Mouse (Mus musculus) midbrain, embryonic 16.5 days (tissue): ENCODE results near the gene Fam57b. TPM values are rescaled to one million over a fixed set of nuclear protein-coding genes. Genes with fewer than 3 reads are reported as not detected.

Experiments used
- ATAC-seq: fragments of 200-750 bp; cut with Nextera tagmentation; 2 replicates; pipeline ENCODE4 v1.8.0; 2017; ENCODE audit warnings: moderate TSS enrichment
- H3K27ac ChIP-seq: fragments of 300-500 bp; sonication (generic); 2 replicates; pipeline ENCODE4 v1.5.1; 2014; ENCODE audit warnings: mild to moderate bottlenecking, low read length, mixed read lengths
- H3K27me3 ChIP-seq: fragments of 300-500 bp; sonication (generic); 2 replicates; pipeline ENCODE4 v1.6.1; 2014; ENCODE audit warnings: low read depth, low read length, mixed read lengths; ENCODE audit not compliant: control insufficient read depth, insufficient read depth
- H3K36me3 ChIP-seq: fragments of 300-500 bp; sonication (generic); 2 replicates; pipeline ENCODE4 v1.6.1; 2014; ENCODE audit warnings: mild to moderate bottlenecking, low read length, moderate library complexity, mixed read lengths; ENCODE audit not compliant: control insufficient read depth, insufficient read depth
- H3K4me1 ChIP-seq: fragments of 300-500 bp; sonication (generic); 2 replicates; pipeline ENCODE4 v1.6.1; 2014; ENCODE audit warnings: mild to moderate bottlenecking, low read length, mixed read lengths; ENCODE audit not compliant: control insufficient read depth, insufficient read depth
- H3K4me2 ChIP-seq: fragments of 300-500 bp; sonication (generic); 2 replicates; pipeline ENCODE4 v1.6.1; 2014; ENCODE audit warnings: mild to moderate bottlenecking, low read length, mixed read lengths
- H3K4me3 ChIP-seq: fragments of 300-500 bp; sonication (generic); 2 replicates; pipeline ENCODE4 v1.5.1; 2014; ENCODE audit warnings: low read depth, mild to moderate bottlenecking, low read length, moderate library complexity, mixed read lengths
- H3K9ac ChIP-seq: fragments of 300-500 bp; sonication (generic); 2 replicates; pipeline ENCODE4 v1.6.1; 2014; ENCODE audit warnings: low read depth, low read length, mixed read lengths
- H3K9me3 ChIP-seq: fragments of 300-500 bp; sonication (generic); replicated peaks from 2 replicates; pipeline ENCODE4 v1.6.1; 2014; ENCODE audit warnings: mild to moderate bottlenecking, low read length, mixed read lengths; ENCODE audit not compliant: control insufficient read depth, poor library complexity, severe bottlenecking
- WGBS: fragments of 180-500 bp; shearing (Covaris S2); extraction: QIAGEN DNeasy Blood & Tissue Kit; methylation state at CpG from one replicate; pipeline ENCODE4 v1.1.7; 2014; 5-methylcytosine and 5-hydroxymethylcytosine counted together
- polyA plus RNA-seq: library from polyadenylated mRNA; unstranded; fragments of >200 nt; fragmentation: Nextera tagmentation; extraction: Ambion mirVana; gene quantifications from 2 replicates; pipeline ENCODE4 v1.2.1, GENCODE M21; 2015

The Fam57b gene
- polyA plus RNA-seq, 1 experiment from 2014 or later: 61.1 TPM

- no peak for ATAC-seq
- Histone ChIP-seq H3K9ac (no peak overlapping the region), H3K4me2 (peak overlapping the region; percentile 89; the same call in 1 of the 2 replicates), H3K27ac (no peak overlapping the region), H3K4me3 (no peak overlapping the region; the same call in 1 of the 2 replicates), H3K4me1 (peaks cover 15% of the 10 kb centered on the region), H3K36me3 (no peaks in the 10 kb centered on the region), H3K9me3 (no peaks in the 10 kb centered on the region), H3K27me3 (no peaks in the 10 kb centered on the region)
- WGBS: 76% methylated on average over 5 of the region's 5 CpGs
Measured at GRCm38 (mm10) chr7:126809723-126810369, 12.4 kb downstream of the Fam57b start.

GRCm38 (mm10) chr7:126815726-126816222 lies 18.3 kb downstream of the Fam57b start:
- Histone ChIP-seq H3K4me1 (no peaks in the 10 kb centered on the region), H3K9ac (no peak overlapping the region), H3K9me3 (no peaks in the 10 kb centered on the region), H3K27me3 (no peaks in the 10 kb centered on the region), H3K27ac (no peak overlapping the region), H3K4me2 (no peak overlapping the region), H3K4me3 (no peak overlapping the region), H3K36me3 (no peaks in the 10 kb centered on the region)
- ATAC-seq: no peak
- WGBS: 50% methylated on average over 8 of the region's 8 CpGs

GRCm38 (mm10) chr7:126816494-126816893 lies 19.0 kb downstream of the Fam57b start:
- no peak for ATAC-seq
- no peaks in the 10 kb centered on the region for H3K36me3 ChIP-seq

GRCm38 (mm10) chr7:126817595-126817994 lies 20.1 kb downstream of the Fam57b start:
- Histone ChIP-seq H3K9ac (no peak overlapping the region), H3K4me3 (no peak overlapping the region), H3K9me3 (no peaks in the 10 kb centered on the region), H3K27ac (no peak overlapping the region), H3K36me3 (no peaks in the 10 kb centered on the region), H3K27me3 (no peaks in the 10 kb centered on the region), H3K4me1 (peaks cover 7% of the 10 kb centered on the region), H3K4me2 (no peak overlapping the region)
- ATAC-seq: no peak
- WGBS: 82% methylated on average over 7 of the region's 7 CpGs

More at GRCm38 (mm10) chr7:126816494-126816893, 19.0 kb downstream of the Fam57b start:
- Histone ChIP-seq H3K9me3 (no peaks in the 10 kb centered on the region), H3K4me1 (no peaks in the 10 kb centered on the region), H3K4me2 (no peak overlapping the region), H3K4me3 (no peak overlapping the region), H3K27ac (no peak overlapping the region), H3K27me3 (no peaks in the 10 kb centered on the region), H3K9ac (no peak overlapping the region)
- WGBS: 88% methylated on average over 8 of the region's 8 CpGs

- no peaks in the 10 kb centered on the region for H3K9me3 ChIP-seq
- no peaks in the 10 kb centered on the region for H3K36me3 ChIP-seq
- H3K4me3 ChIP-seq: no peak overlapping the region
- no peaks in the 10 kb centered on the region for H3K27me3 ChIP-seq
- peaks cover 10% of the 10 kb centered on the region for H3K4me1 ChIP-seq
- 43% methylated on average over 1 of the region's 1 CpGs for WGBS
- ATAC-seq: no peak
- no peak overlapping the region for H3K9ac ChIP-seq
- no peak overlapping the region for H3K4me2 ChIP-seq
- no peak overlapping the region for H3K27ac ChIP-seq
Measured at GRCm38 (mm10) chr7:126818818-126819217, 21.4 kb downstream of the Fam57b start.

GRCm38 (mm10) chr7:126821835-126822511 lies 24.5 kb downstream of the Fam57b start:
- WGBS: 26% methylated on average over 7 of the region's 7 CpGs
- ATAC-seq: no peak

GRCm38 (mm10) chr7:126822741-126823140 lies 25.3 kb downstream of the Fam57b start:
- peak; percentile 40 for ATAC-seq
- Histone ChIP-seq H3K4me2 (peak overlapping the region; percentile 82), H3K36me3 (no peaks in the 10 kb centered on the region), H3K27ac (peak overlapping the region; percentile 94), H3K4me1 (peaks cover 32% of the 10 kb centered on the region), H3K4me3 (peak overlapping the region; percentile 78), H3K27me3 (no peaks in the 10 kb centered on the region), H3K9ac (peak overlapping the region; percentile 96), H3K9me3 (no peaks in the 10 kb centered on the region)
- WGBS: 2% methylated on average over 9 of the region's 9 CpGs

More at GRCm38 (mm10) chr7:126821835-126822511, 24.5 kb downstream of the Fam57b start:
- Histone ChIP-seq H3K4me1 (peaks cover 32% of the 10 kb centered on the region), H3K9me3 (no peaks in the 10 kb centered on the region), H3K27ac (peak overlapping the region; percentile 94), H3K4me3 (peak overlapping the region; percentile 78), H3K4me2 (peak overlapping the region; percentile 82), H3K27me3 (no peaks in the 10 kb centered on the region), H3K9ac (peak overlapping the region; percentile 96), H3K36me3 (no peaks in the 10 kb centered on the region)

GRCm38 (mm10) chr7:126823202-126823711 lies 25.8 kb downstream of the Fam57b start:
- peak overlapping the region; percentile 96 for H3K9ac ChIP-seq
- H3K36me3 ChIP-seq: no peaks in the 10 kb centered on the region
- H3K4me2 ChIP-seq: peak overlapping the region; percentile 82
- peaks cover 32% of the 10 kb centered on the region for H3K4me1 ChIP-seq
- WGBS: under 1% methylated on average over 11 of the region's 19 CpGs
- peak overlapping the region; percentile 94 for H3K27ac ChIP-seq
- peak overlapping the region; percentile 78 for H3K4me3 ChIP-seq
- H3K9me3 ChIP-seq: no peaks in the 10 kb centered on the region
- H3K27me3 ChIP-seq: no peaks in the 10 kb centered on the region
- ATAC-seq: peak; percentile 84

- Histone ChIP-seq H3K4me1 (peaks cover 32% of the 10 kb centered on the region), H3K4me3 (peak overlapping the region; percentile 78), H3K4me2 (peak overlapping the region; percentile 82), H3K27me3 (no peaks in the 10 kb centered on the region), H3K36me3 (no peaks in the 10 kb centered on the region; the same call in 1 of the 2 replicates), H3K9me3 (no peaks in the 10 kb centered on the region), H3K9ac (peak overlapping the region; percentile 96), H3K27ac (peak overlapping the region; percentile 94)
- WGBS: 5% methylated on average over 10 of the region's 10 CpGs
- peak; percentile 23; the same call in 1 of the 2 replicates for ATAC-seq
Measured at GRCm38 (mm10) chr7:126823940-126824339, 26.5 kb downstream of the Fam57b start.
